Mouse (Mus musculus): ENCODE data around the gene Tnrc6a.

Tnrc6a gene

GRCm38 (mm10) chr7:123124735-123125181 is 1.1 kb downstream of the Tnrc6a start:
- DNase-seq (ENCODE audit: low read depth, low spot score): no peak

GRCm38 (mm10) chr7:123126056-123126455 is 2.4 kb downstream of the Tnrc6a start:
- DNase-seq (ENCODE audit: low read depth, low spot score): no peak

- DNase-seq (ENCODE audit: low read depth, low spot score): no peak
These were observed 3.6 kb downstream of the Tnrc6a start for GRCm38 (mm10) chr7:123127301-123127700.

- no peak for DNase-seq (ENCODE audit: low read depth, low spot score)
These were observed 4.3 kb downstream of the Tnrc6a start for GRCm38 (mm10) chr7:123127981-123128380.

- no peak for DNase-seq (ENCODE audit: low read depth, low spot score)
These were observed 5.4 kb downstream of the Tnrc6a start for GRCm38 (mm10) chr7:123129061-123129460.

- no peak for DNase-seq (ENCODE audit: low read depth, low spot score)
These were observed 6.5 kb downstream of the Tnrc6a start for GRCm38 (mm10) chr7:123130198-123130597.

- DNase-seq (ENCODE audit: low read depth, low spot score): no peak
These were observed 8.7 kb downstream of the Tnrc6a start for GRCm38 (mm10) chr7:123132401-123132800.

- no peak for DNase-seq (ENCODE audit: low read depth, low spot score)
These were observed 11.2 kb downstream of the Tnrc6a start for GRCm38 (mm10) chr7:123134876-123135275.

- DNase-seq (ENCODE audit: low read depth, low spot score): no peak
These were observed 12.0 kb downstream of the Tnrc6a start for GRCm38 (mm10) chr7:123135655-123136054.

GRCm38 (mm10) chr7:123138001-123138400 is 14.3 kb downstream of the Tnrc6a start:
- DNase-seq (ENCODE audit: low read depth, low spot score): no peak

GRCm38 (mm10) chr7:123146141-123146846 is 22.6 kb downstream of the Tnrc6a start:
- DNase-seq (ENCODE audit: low read depth, low spot score): no peak

GRCm38 (mm10) chr7:123147787-123148186 is 24.1 kb downstream of the Tnrc6a start:
- DNase-seq (ENCODE audit: low read depth, low spot score): no peak

GRCm38 (mm10) chr7:123148935-123149334 is 25.2 kb downstream of the Tnrc6a start:
- DNase-seq (ENCODE audit: low read depth, low spot score): no peak

- DNase-seq (ENCODE audit: low read depth, low spot score): no peak
These were observed 38.7 kb downstream of the Tnrc6a start for GRCm38 (mm10) chr7:123162346-123162745.

GRCm38 (mm10) chr7:123167436-123167835 is 43.8 kb downstream of the Tnrc6a start:
- no peak for DNase-seq (ENCODE audit: low read depth, low spot score)

GRCm38 (mm10) chr7:123169618-123170017 is 45.9 kb downstream of the Tnrc6a start:
- DNase-seq (ENCODE audit: low read depth, low spot score): no peak

GRCm38 (mm10) chr7:123172101-123172500 is 48.4 kb downstream of the Tnrc6a start:
- DNase-seq (ENCODE audit: low read depth, low spot score): no peak

- no peak for DNase-seq (ENCODE audit: low read depth, low spot score)
These were observed 53.5 kb downstream of the Tnrc6a start for GRCm38 (mm10) chr7:123177215-123177614.

- DNase-seq (ENCODE audit: low read depth, low spot score): no peak
These were observed 58.4 kb downstream of the Tnrc6a start for GRCm38 (mm10) chr7:123181787-123182701.

- no peak for DNase-seq (ENCODE audit: low read depth, low spot score)
These were observed 61.2 kb downstream of the Tnrc6a start for GRCm38 (mm10) chr7:123184891-123185290.

GRCm38 (mm10) chr7:123186463-123186862 is 62.8 kb downstream of the Tnrc6a start:
- no peak for DNase-seq (ENCODE audit: low read depth, low spot score)

- DNase-seq (ENCODE audit: low read depth, low spot score): no peak
These were observed 63.6 kb downstream of the Tnrc6a start for GRCm38 (mm10) chr7:123187246-123187645.

- no peak for DNase-seq (ENCODE audit: low read depth, low spot score)
These were observed 64.8 kb downstream of the Tnrc6a start for GRCm38 (mm10) chr7:123188462-123188861.

Measured in retina, adult 2 months (tissue).